23 mouse cellular contexts compared by ENCODE assay signal in genomic region chr13:75771984-75772730, GRCm38 (mm10).
A peak's percentile ranks its signal among the peaks of the same experiment; 100 is the strongest.
DNase-seq lines count a peak whose midpoint lies in the region; ATAC-seq and TF ChIP-seq lines count a peak whose summit lies in the region.
"Had no signal": no experiment of that assay in that cellular context is flagged by ENCODE, and none has a peak within 500 bp of the region (broad histone marks: within the 10 kb centered on the region; RNA-seq: fewer than 3 reads in every experiment).

No protein-coding gene starts in this region.

- H3K9me3 ChIP-seq in G1E (replicated peaks), result no peaks in the 10 kb centered on the region
- H3K9me3 ChIP-seq: embryonic facial prominence, embryonic 13.5 days; forebrain, embryonic 13.5 days; heart, embryonic 10.5 days; heart, embryonic 15.5 days; hindbrain, embryonic 12.5 days had no signal

- H3K36me3 ChIP-seq in G1E (replicated peaks), result peaks cover 62% of the 10 kb centered on the region
- H3K36me3 ChIP-seq: embryonic facial prominence, embryonic 13.5 days; heart, embryonic 10.5 days; heart, embryonic 15.5 days; hindbrain, embryonic 12.5 days had no signal

- DNase-seq in gastrocnemius, adult 2 months, result peak; percentile 54
- DNase-seq in gastrocnemius, postnatal 10 days, result no peak
- DNase-seq in 416B (ENCODE audit: low read depth) (peak; percentile 38), G1E (ENCODE audit: low spot score) (no peak)
- no peak for DNase-seq in cerebellum, adult 18-20 months
- DNase-seq in lung, postnatal 4 days, result no peak
- DNase-seq in layer of hippocampus, adult 11-12 months (ENCODE audit: low spot score), result no peak
- DNase-seq: adrenal gland, postnatal 14 days; B cell, adult 2 months; cerebellum, adult 11-12 months; cerebellum, adult 9-11 months; cerebellum, postnatal 36 days; kidney, adult 11 months had no signal

- peaks cover 19% of the 10 kb centered on the region for H3K4me1 ChIP-seq in G1E (ENCODE audit: insufficient read depth, low read depth, low read length)
- H3K4me1 ChIP-seq: embryonic facial prominence, embryonic 13.5 days; forebrain, embryonic 13.5 days; heart, embryonic 10.5 days; heart, embryonic 15.5 days had no signal

- H3K4me3 ChIP-seq in gastrocnemius, adult 2 months, result no peak overlapping the region
- no peak overlapping the region for H3K4me3 ChIP-seq in G1E (ENCODE audit: low read depth, low read length)
- H3K4me3 ChIP-seq: embryonic facial prominence, embryonic 13.5 days; forebrain, embryonic 13.5 days; heart, embryonic 10.5 days; heart, embryonic 15.5 days; hindbrain, embryonic 12.5 days had no signal

- H3K27ac ChIP-seq in gastrocnemius, adult 2 months, result peak overlapping the region; percentile 84
- H3K27ac ChIP-seq: embryonic facial prominence, embryonic 13.5 days; forebrain, embryonic 13.5 days; heart, embryonic 10.5 days; heart, embryonic 15.5 days; hindbrain, embryonic 12.5 days had no signal

- 0 out of 2 replicates have a peak, but pooled peaks have one; percentile 12 for ATAC-seq in G1E (ENCODE audit: extremely low read depth, insufficient number of reproducible peaks, low FRiP score, poor library complexity, severe bottlenecking)
- 0 out of 2 replicates have a peak, but pooled peaks have one; percentile 3 for ATAC-seq in megakaryocyte progenitor cell, adult 5-6 weeks (replicated peaks; ENCODE audit: poor library complexity)
- ATAC-seq: activated CD4-positive, CD25-positive, alpha-beta regulatory T cell, adult 4 months; CD4-positive, CD25-positive, alpha-beta regulatory T cell, adult 4 months; forebrain, embryonic 13.5 days; hindbrain, embryonic 16.5 days; Patski had no signal

- intact Hi-C loops in gastrocnemius, adult 2 months (cut with DNase I), result no loop called here

- no peaks in the 10 kb centered on the region for H3K27me3 ChIP-seq in G1E (ENCODE audit: insufficient read depth, low read length)
- H3K27me3 ChIP-seq: embryonic facial prominence, embryonic 13.5 days; forebrain, embryonic 13.5 days; heart, embryonic 15.5 days; hindbrain, embryonic 12.5 days; Patski had no signal

- TF ChIP-seq CTCF in gastrocnemius, adult 2 months (IDR thresholded peaks at IDR 0.05), result no peak
- TF ChIP-seq CTCF in G1E (IDR thresholded peaks at IDR 0.05; ENCODE audit: low read depth, low read length), result no peak

Comparison
In these comparisons a context has a peak if more than half of its experiments do, and no peak if none do; other contexts are left out.
1. DNase-seq: peak in gastrocnemius, adult 2 months (single experiment) and 416B (single experiment); none in gastrocnemius, postnatal 10 days (single experiment), G1E (single experiment), cerebellum, adult 18-20 months (0 of 2), lung, postnatal 4 days (0 of 2) and layer of hippocampus, adult 11-12 months (single experiment).